ENCODE assay signal across 13 mouse cellular contexts in the genomic region with DNA sequence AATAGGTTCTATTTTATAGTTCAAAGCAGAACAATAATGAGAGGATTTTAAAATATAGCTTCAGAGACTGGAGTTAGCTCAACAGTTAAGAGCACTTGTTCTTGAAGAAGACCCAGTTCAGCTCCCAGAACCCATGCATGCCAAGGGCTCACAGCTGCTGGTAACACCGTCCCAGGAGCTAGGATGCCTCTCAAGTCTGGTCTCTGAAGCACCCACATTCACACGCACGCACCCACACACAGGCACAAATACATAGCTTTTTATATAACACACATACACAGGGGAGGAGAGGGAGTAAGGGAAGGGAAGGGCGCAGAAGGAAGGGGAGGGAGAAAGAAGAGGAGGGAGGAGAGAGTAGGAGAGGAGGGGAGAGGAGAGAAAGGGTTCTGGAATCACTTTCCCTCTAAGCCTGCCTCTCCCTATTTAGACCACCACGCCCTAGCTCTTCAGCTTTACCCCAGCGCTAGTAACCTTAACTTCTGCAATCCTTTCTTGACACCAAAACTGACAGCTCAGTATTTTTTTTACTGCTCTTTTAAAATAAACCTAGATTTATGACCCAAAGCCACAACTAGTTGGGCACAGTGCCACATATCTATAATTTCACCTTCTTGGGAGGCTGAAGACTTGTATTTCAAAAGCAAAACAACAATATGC. TPM values are rescaled to one million over a fixed set of nuclear protein-coding genes. Genes with fewer than 3 reads are reported as not detected.
DNase-seq lines count a peak whose midpoint lies in the region; ATAC-seq and TF ChIP-seq lines count a peak whose summit lies in the region.
"Had no signal": no experiment of that assay in that cellular context is flagged by ENCODE, and none has a peak within 500 bp of the region (broad histone marks: within the 10 kb centered on the region; RNA-seq: fewer than 3 reads in every experiment).

No protein-coding gene starts in this region.

- TF ChIP-seq POLR2A in bone marrow macrophage, adult 2 months (IDR thresholded peaks at IDR 0.05; ENCODE audit: borderline replicate concordance, low read depth, low read length): no peak

- TF ChIP-seq CTCF in kidney, postnatal 0 days (IDR thresholded peaks at IDR 0.05; ENCODE audit: low read depth): no peak
- TF ChIP-seq CTCF in bone marrow macrophage, adult 2 months (IDR thresholded peaks at IDR 0.05; ENCODE audit: low read depth, low read length): no peak

- 0 out of 2 replicates have a peak, but pooled peaks cover 5% of the 10 kb centered on the region for H3K36me3 ChIP-seq in kidney, postnatal 0 days (ENCODE audit: insufficient read depth, low read length)
- H3K36me3 ChIP-seq in kidney, embryonic 16.5 days (ENCODE audit: insufficient read depth, low read length): peaks cover 11% of the 10 kb centered on the region; the same call in 1 of the 2 replicates
- H3K36me3 ChIP-seq in hindbrain, embryonic 12.5 days: peaks cover 9% of the 10 kb centered on the region

- ATAC-seq in kidney, postnatal 0 days (replicated peaks; ENCODE audit: low FRiP score, low read depth): no peak
- no peak for ATAC-seq in kidney, embryonic 16.5 days (ENCODE audit: low FRiP score, low TSS enrichment)
- no peak for ATAC-seq in hindbrain, embryonic 12.5 days (ENCODE audit: low FRiP score)
- ATAC-seq in inflammation-experienced regulatory T-cells, adult 6 months: no peak

- H3K9me3 ChIP-seq in kidney, postnatal 0 days (replicated peaks; ENCODE audit: low read length): no peaks in the 10 kb centered on the region
- no peaks in the 10 kb centered on the region for H3K9me3 ChIP-seq in kidney, embryonic 16.5 days (ENCODE audit: low read length)
- no peaks in the 10 kb centered on the region for H3K9me3 ChIP-seq in hindbrain, embryonic 12.5 days (replicated peaks)

- H3K4me1 ChIP-seq in kidney, postnatal 0 days (replicated peaks; ENCODE audit: insufficient read depth, low read length): no peaks in the 10 kb centered on the region
- no peaks in the 10 kb centered on the region for H3K4me1 ChIP-seq in kidney, embryonic 16.5 days (ENCODE audit: insufficient read depth, low read length)
- H3K4me1 ChIP-seq in bone marrow macrophage, adult 2 months (ENCODE audit: control insufficient read depth, insufficient read depth, low read length): peaks cover 28% of the 10 kb centered on the region
- H3K4me1 ChIP-seq in hindbrain, embryonic 12.5 days: no peaks in the 10 kb centered on the region

- peak; percentile 34 for DNase-seq in kidney, postnatal 0 days (ENCODE audit: low spot score)
- peak; percentile 89 for DNase-seq in layer of hippocampus, adult 9-11 months
- DNase-seq in right cerebral cortex, adult 2 months (ENCODE audit: low spot score in 2 of 2): peak; percentile 75 to 85
- no peak for DNase-seq in kidney, postnatal 4 days
- DNase-seq: cerebellum, postnatal 36 days; heart, postnatal 36 days; kidney, adult 8-10 months; lung, postnatal 4 days had no signal

- H3K27me3 ChIP-seq in kidney, postnatal 0 days (ENCODE audit: insufficient read depth, low read length): no peaks in the 10 kb centered on the region
- no peaks in the 10 kb centered on the region for H3K27me3 ChIP-seq in kidney, embryonic 16.5 days (ENCODE audit: insufficient read depth, low read length)
- no peaks in the 10 kb centered on the region for H3K27me3 ChIP-seq in hindbrain, embryonic 12.5 days

- H3K9ac ChIP-seq in kidney, postnatal 0 days (ENCODE audit: low read depth, low read length): no peak overlapping the region
- H3K9ac ChIP-seq in kidney, embryonic 16.5 days (replicated peaks; ENCODE audit: low read length): no peak overlapping the region
- H3K9ac ChIP-seq in hindbrain, embryonic 12.5 days: no peak overlapping the region

- 60% methylated on average over 6 of the region's 6 CpGs for WGBS in kidney, postnatal 0 days
- WGBS in kidney, embryonic 16.5 days: 66% methylated on average over 6 of the region's 6 CpGs
- 88% methylated on average over 6 of the region's 6 CpGs for WGBS in hindbrain, embryonic 12.5 days

- no peak overlapping the region for H3K4me2 ChIP-seq in kidney, postnatal 0 days (ENCODE audit: low read length)
- no peak overlapping the region for H3K4me2 ChIP-seq in kidney, embryonic 16.5 days (replicated peaks; ENCODE audit: low read depth, low read length)
- no peak overlapping the region for H3K4me2 ChIP-seq in hindbrain, embryonic 12.5 days (replicated peaks)
- H3K4me2 ChIP-seq: liver, embryonic 11.5 days had no signal

- no peak overlapping the region for H3K4me3 ChIP-seq in kidney, postnatal 0 days (replicated peaks; ENCODE audit: low read depth, low read length)
- no peak overlapping the region for H3K4me3 ChIP-seq in kidney, embryonic 16.5 days (ENCODE audit: low read length)
- no peak overlapping the region for H3K4me3 ChIP-seq in bone marrow macrophage, adult 2 months (ENCODE audit: insufficient read depth, low read length)
- no peak overlapping the region for H3K4me3 ChIP-seq in hindbrain, embryonic 12.5 days

- no peak overlapping the region for H3K27ac ChIP-seq in kidney, postnatal 0 days
- H3K27ac ChIP-seq in kidney, embryonic 16.5 days (ENCODE audit: low read length): no peak overlapping the region
- H3K27ac ChIP-seq in bone marrow macrophage, adult 2 months (ENCODE audit: insufficient read depth, low read depth, low read length): peak overlapping the region; percentile 31
- no peak overlapping the region for H3K27ac ChIP-seq in hindbrain, embryonic 12.5 days

RNA-seq across cellular contexts. Expression of a gene that starts 26.7 kb away (rescaled TPM):
- 4.4 and 5.0 TPM in 2 replicates for polyA plus RNA-seq in kidney, postnatal 0 days (2015; fragmentation: Nextera tagmentation; extraction: Ambion mirVana)
- polyA plus RNA-seq in kidney, embryonic 16.5 days (2015; fragmentation: Nextera tagmentation; extraction: Ambion mirVana): 5.6 and 6.1 TPM in 2 replicates
- 26.4 and 27.9 TPM in 2 replicates for polyA plus RNA-seq in bone marrow macrophage, adult 2 months (2012; ENCODE audit: insufficient read depth, insufficient read length, missing spikeins)
- polyA plus RNA-seq in hindbrain, embryonic 12.5 days (2016; fragmentation: Nextera tagmentation; extraction: Ambion mirVana): 6.7 and 7.0 TPM in 2 replicates
- polyA plus RNA-seq in inflammation-experienced regulatory T-cells, adult 6 months (2017; shearing (Covaris generic)): 10 to 100 TPM in 1 of 3 experiments, 1 to 10 TPM in 2; 5.3 to 10.6 (median 8.4) TPM

RNA-seq across cellular contexts. Expression of a gene that starts 52.4 kb away (rescaled TPM):
- 0.22 and 0.32 TPM in 2 replicates for polyA plus RNA-seq in kidney, postnatal 0 days (2015; fragmentation: Nextera tagmentation; extraction: Ambion mirVana)
- 0.90 and 0.95 TPM in 2 replicates for polyA plus RNA-seq in kidney, embryonic 16.5 days (2015; fragmentation: Nextera tagmentation; extraction: Ambion mirVana)
- polyA plus RNA-seq in bone marrow macrophage, adult 2 months (2012; ENCODE audit: insufficient read depth, insufficient read length, missing spikeins): not detected in 2 replicates
- 0.34 and 0.42 TPM in 2 replicates for polyA plus RNA-seq in hindbrain, embryonic 12.5 days (2016; fragmentation: Nextera tagmentation; extraction: Ambion mirVana)
- polyA plus RNA-seq in inflammation-experienced regulatory T-cells, adult 6 months (2017; shearing (Covaris generic)): not detected

Comparison
In these comparisons a context has a peak if more than half of its experiments do, and no peak if none do; other contexts are left out.
1. DNase-seq: peak in kidney, postnatal 0 days (single experiment), layer of hippocampus, adult 9-11 months (single experiment) and right cerebral cortex, adult 2 months (2 of 2); none in kidney, postnatal 4 days (0 of 2).